Mouse (Mus musculus) hematopoietic multipotent progenitor cell, adult 10-12 weeks (in vitro differentiated cells): ENCODE measurements around the gene Serpinb3a. TPM values are rescaled to one million over a fixed set of nuclear protein-coding genes. Genes with fewer than 3 reads are reported as not detected.

ENCODE experiments used
- polyA plus RNA-seq: library from polyadenylated mRNA; stranded (reverse); fragments of >175 nt; gene quantifications from 2 replicates; pipeline ENCODE4 v1.2.3, GENCODE M21; 2012; ENCODE audit warnings: low replicate concordance

Gene Serpinb3a
- not detected in 2 replicates for polyA plus RNA-seq

DNA sequence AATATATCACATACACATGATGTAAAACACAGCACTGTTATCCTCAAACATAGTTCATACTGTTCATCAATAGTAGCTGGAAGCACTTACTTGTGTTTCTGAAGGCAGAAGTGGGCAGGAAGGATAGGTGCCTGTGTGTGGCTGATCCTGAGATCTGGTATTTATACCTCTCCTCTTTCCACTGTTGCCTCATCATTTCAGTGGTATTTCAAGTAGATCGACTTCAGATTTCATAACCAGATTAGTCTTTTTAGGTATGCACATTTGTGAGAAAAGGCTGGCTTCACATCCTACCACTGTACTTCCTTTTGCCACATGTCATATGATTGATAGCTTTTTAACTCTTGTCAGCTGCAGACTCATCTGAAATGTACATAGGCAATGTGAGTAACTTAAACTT lies at the start of gene Serpinb3a:
Serpinb3a (minus strand) TSS at position 101 of the 400 bp plus-strand sequence.

GRCm38 (mm10) chr1:107083406-107083805 lies 31.3 kb upstream of the Serpinb3a start, which contains the start of gene Serpinb3d:
Gene Serpinb3d, minus strand, starts transcription at chr1:107083506.

Other genes with a start within 250 kb of the Serpinb3a start
- not detected in 2 replicates for gene Serpinb5, start 191.1 kb downstream of the Serpinb3a start, polyA plus RNA-seq
- not detected in 2 replicates for gene Serpinb12, start 117.9 kb downstream of the Serpinb3a start, polyA plus RNA-seq
- not detected in 2 replicates for gene Serpinb13, start 71.3 kb downstream of the Serpinb3a start, polyA plus RNA-seq
- not detected in 2 replicates for gene Serpinb3d, start 31.2 kb upstream of the Serpinb3a start, polyA plus RNA-seq
- not detected in 2 replicates for gene Serpinb3b, start 226.1 kb upstream of the Serpinb3a start, polyA plus RNA-seq
- not detected in 2 replicates for gene Serpinb3c, start 226.1 kb upstream of the Serpinb3a start, polyA plus RNA-seq